Mouse (Mus musculus) hindlimb bud, embryonic 11.5 days (tissue): Measurements from ENCODE around the gene Gm16430.
"Not testable (repeated sequence)": the region's sequence is repeated elsewhere in the genome, so short reads cannot be mapped to it uniquely, and the experiment has no call there.

Experiments
- DNase-seq: peaks from one replicate; pipeline ENCODE4 v3.0.0-alpha.2; 2012; ENCODE audit warnings: low read depth, low spot score; ENCODE audit errors: extremely low spot score

The Gm16430 gene

GRCm38 (mm10) chrX:54621911-54622310 lies at the start of gene Gm16430:
Gm16430 (plus strand) TSS chrX:54622211.
- DNase-seq, result not testable (repeated sequence)
